Mouse (Mus musculus): ENCODE data around the gene Lamp2. TPM values are rescaled to one million over a fixed set of nuclear protein-coding genes. Genes with fewer than 3 reads are reported as not detected.
"Not testable (repeated sequence)": the region's sequence is repeated elsewhere in the genome, so short reads cannot be mapped to it uniquely, and the experiment has no call there.

Lamp2 gene
- polyA plus RNA-seq, 1 experiment from 2014 or later: 65.7 TPM

DNA sequence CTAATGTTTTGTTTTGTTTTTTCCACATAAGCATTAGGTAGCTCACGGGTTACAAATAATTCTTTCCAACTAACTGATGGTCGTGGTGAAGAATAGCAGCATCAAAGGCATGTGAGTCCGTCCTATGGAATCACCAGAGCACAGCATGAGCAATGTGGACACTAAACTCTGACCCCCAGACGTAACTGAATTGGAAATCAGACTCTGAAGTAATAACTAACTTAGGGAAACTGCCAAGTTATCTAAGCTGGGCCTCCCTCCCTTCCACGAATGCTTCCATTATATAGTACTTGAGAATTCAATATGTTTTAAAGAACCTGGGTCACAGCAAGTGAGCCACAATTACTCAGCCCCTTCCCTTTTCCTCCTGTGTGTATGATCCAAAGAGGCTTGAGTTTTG, 53.3 kb downstream of the Lamp2 start:
- DNase-seq (ENCODE audit: low spot score): no peak
- no peak for ATAC-seq
- Histone ChIP-seq H3K27ac (ENCODE audit: low read depth, low read length) (no peak overlapping the region), H3K4me3 (ENCODE audit: low read depth, low read length) (no peak overlapping the region), H3K36me3 (ENCODE audit: control insufficient read depth, insufficient read depth, low read length) (no peaks in the 10 kb centered on the region), H3K9ac (ENCODE audit: low read length) (no peak overlapping the region), H3K4me2 (ENCODE audit: low read length) (no peak overlapping the region), H3K27me3 (replicated peaks; ENCODE audit: control insufficient read depth, insufficient read depth, low read length) (no peaks in the 10 kb centered on the region), H3K4me1 (ENCODE audit: control insufficient read depth, insufficient read depth, low read length) (no peaks in the 10 kb centered on the region), H3K9me3 (replicated peaks; ENCODE audit: control insufficient read depth, low read length) (no peaks in the 10 kb centered on the region)
- WGBS: 76% methylated on average over 5 of the region's 5 CpGs

DNA sequence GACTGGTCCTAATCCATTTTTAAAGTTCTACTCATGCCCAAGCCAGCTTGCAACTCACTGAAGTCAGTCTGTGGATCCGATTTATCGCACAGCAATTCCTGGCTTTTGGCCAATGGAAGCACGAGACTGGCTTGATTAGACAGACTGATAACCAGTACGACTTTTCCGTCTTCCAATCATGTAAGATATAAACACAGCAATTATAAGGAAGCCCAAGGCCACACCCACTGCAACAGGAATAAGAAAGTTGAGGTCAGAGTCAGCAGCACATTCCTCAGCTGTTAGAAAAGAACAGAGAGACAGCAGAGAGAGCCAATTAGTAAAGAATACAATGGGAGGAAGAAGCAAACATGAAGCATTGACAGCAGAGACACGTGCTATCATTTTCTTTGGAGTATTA, 54.2 kb downstream of the Lamp2 start:
- no peak overlapping the region for H3K9ac ChIP-seq (ENCODE audit: low read length)
- no peak overlapping the region for H3K27ac ChIP-seq (ENCODE audit: low read depth, low read length)
- no peaks in the 10 kb centered on the region for H3K27me3 ChIP-seq (replicated peaks; ENCODE audit: control insufficient read depth, insufficient read depth, low read length)
- ATAC-seq: no peak
- H3K4me1 ChIP-seq (ENCODE audit: control insufficient read depth, insufficient read depth, low read length): no peaks in the 10 kb centered on the region
- H3K4me3 ChIP-seq (ENCODE audit: low read depth, low read length): no peak overlapping the region
- H3K4me2 ChIP-seq (ENCODE audit: low read length): no peak overlapping the region
- 63% methylated on average over 6 of the region's 6 CpGs for WGBS
- no peaks in the 10 kb centered on the region for H3K36me3 ChIP-seq (ENCODE audit: control insufficient read depth, insufficient read depth, low read length)
- H3K9me3 ChIP-seq (replicated peaks; ENCODE audit: control insufficient read depth, low read length): no peaks in the 10 kb centered on the region
- DNase-seq (ENCODE audit: low spot score): peak; percentile 36

DNA sequence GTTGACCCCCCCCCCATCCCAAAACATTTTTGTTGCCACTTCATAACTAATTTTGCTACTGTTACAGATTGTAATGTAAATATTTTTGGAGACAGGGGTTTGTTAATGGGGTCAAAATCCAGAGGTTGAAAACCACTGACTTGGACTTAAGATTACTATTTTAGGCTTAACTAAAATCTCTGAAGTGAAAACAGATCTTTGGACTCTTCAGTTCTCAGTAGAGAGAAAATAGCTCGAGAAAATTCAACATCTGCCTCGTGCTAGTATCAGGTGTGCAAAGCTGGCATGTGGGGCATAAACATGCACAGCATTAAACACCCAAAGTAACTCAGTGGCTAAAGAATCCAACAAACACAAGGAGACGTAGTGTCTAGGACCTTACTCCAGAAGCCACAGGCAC, 55.6 kb downstream of the Lamp2 start:
- Histone ChIP-seq H3K4me3 (ENCODE audit: low read depth, low read length) (no peak overlapping the region), H3K27ac (ENCODE audit: low read depth, low read length) (no peak overlapping the region), H3K27me3 (replicated peaks; ENCODE audit: control insufficient read depth, insufficient read depth, low read length) (no peaks in the 10 kb centered on the region), H3K4me1 (ENCODE audit: control insufficient read depth, insufficient read depth, low read length) (no peaks in the 10 kb centered on the region), H3K9me3 (replicated peaks; ENCODE audit: control insufficient read depth, low read length) (no peaks in the 10 kb centered on the region), H3K9ac (ENCODE audit: low read length) (no peak overlapping the region), H3K4me2 (ENCODE audit: low read length) (no peak overlapping the region), H3K36me3 (ENCODE audit: control insufficient read depth, insufficient read depth, low read length) (no peaks in the 10 kb centered on the region)
- DNase-seq (ENCODE audit: low spot score): no peak
- WGBS: 82% methylated on average over 3 of the region's 3 CpGs
- no peak for ATAC-seq

DNA sequence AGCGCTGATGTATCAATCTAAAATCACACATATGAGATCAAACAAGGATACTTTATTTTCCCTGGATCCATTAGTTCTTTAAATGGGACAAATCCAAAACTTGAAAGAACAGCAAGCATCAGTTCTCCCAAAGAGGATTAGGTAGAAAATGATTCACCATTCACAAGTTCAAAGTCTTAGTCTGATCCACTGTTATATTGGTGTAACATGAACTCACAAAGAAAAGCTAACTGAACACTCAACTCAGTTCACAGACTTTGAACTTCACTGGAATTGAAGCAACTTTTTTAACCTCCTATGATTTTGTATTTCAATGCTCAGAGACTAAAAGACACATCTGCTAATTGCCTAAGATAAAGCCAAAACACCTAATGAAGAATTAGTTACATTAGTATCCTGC, 56.6 kb downstream of the Lamp2 start:
- WGBS: 89% methylated on average over 1 of the region's 1 CpGs
- H3K9ac ChIP-seq (ENCODE audit: low read length): no peak overlapping the region
- no peak overlapping the region for H3K4me3 ChIP-seq (ENCODE audit: low read depth, low read length)
- no peaks in the 10 kb centered on the region for H3K36me3 ChIP-seq (ENCODE audit: control insufficient read depth, insufficient read depth, low read length)
- no peaks in the 10 kb centered on the region for H3K4me1 ChIP-seq (ENCODE audit: control insufficient read depth, insufficient read depth, low read length)
- H3K9me3 ChIP-seq (replicated peaks; ENCODE audit: control insufficient read depth, low read length): no peaks in the 10 kb centered on the region
- H3K27me3 ChIP-seq (replicated peaks; ENCODE audit: control insufficient read depth, insufficient read depth, low read length): no peaks in the 10 kb centered on the region
- no peak for ATAC-seq
- H3K27ac ChIP-seq (ENCODE audit: low read depth, low read length): no peak overlapping the region
- DNase-seq (ENCODE audit: low spot score): no peak
- H3K4me2 ChIP-seq (ENCODE audit: low read length): no peak overlapping the region

DNA sequence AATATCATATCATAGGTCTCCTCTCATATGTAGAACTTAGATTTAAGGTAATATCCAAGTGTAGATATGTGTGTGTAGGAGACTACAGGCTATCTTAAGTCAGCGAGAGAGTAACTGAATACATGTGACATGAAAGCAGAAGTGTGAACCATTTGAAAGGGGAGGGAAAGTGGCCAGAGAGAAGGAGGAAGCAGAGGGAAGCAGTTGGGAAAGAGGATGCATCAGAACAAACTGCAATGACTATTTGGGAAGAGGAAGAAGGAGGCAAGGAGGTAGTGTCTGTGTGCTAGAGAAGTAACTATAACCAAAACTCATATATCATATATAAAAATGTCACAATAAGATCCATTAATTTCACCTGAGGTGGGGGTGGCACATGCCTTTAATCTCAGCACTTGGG, 83.1 kb downstream of the Lamp2 start:
- WGBS: 78% methylated on average over 1 of the region's 1 CpGs
- H3K36me3 ChIP-seq (ENCODE audit: control insufficient read depth, insufficient read depth, low read length); H3K27me3 ChIP-seq (replicated peaks; ENCODE audit: control insufficient read depth, insufficient read depth, low read length); H3K4me3 ChIP-seq (ENCODE audit: low read depth, low read length); H3K27ac ChIP-seq (ENCODE audit: low read depth, low read length); ATAC-seq; DNase-seq (ENCODE audit: low spot score); H3K9me3 ChIP-seq (replicated peaks; ENCODE audit: control insufficient read depth, low read length); H3K4me2 ChIP-seq (ENCODE audit: low read length); H3K4me1 ChIP-seq (ENCODE audit: control insufficient read depth, insufficient read depth, low read length); H3K9ac ChIP-seq (ENCODE audit: low read length): not testable (repeated sequence)

DNA sequence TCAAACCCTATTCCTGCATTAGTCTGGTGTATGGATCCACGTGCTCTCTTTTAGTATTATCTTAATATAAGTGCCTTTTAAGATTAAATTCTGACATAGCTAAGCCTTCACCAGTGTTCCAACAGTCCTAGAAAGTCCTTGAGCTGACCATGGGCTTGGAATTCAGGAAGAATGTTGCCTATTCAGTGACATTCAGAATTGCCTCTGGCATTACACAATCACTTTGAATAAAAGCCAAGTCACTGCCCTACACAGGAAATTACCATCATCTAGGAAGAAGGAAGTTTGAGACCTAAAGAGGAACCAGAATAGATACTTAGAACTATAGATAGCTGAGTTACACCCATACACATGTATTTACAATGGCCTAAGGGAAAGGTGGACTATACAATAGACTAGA, 91.6 kb downstream of the Lamp2 start:
- not testable (repeated sequence) for DNase-seq (ENCODE audit: low spot score); H3K9me3 ChIP-seq (replicated peaks; ENCODE audit: control insufficient read depth, low read length); H3K4me2 ChIP-seq (ENCODE audit: low read length); H3K4me1 ChIP-seq (ENCODE audit: control insufficient read depth, insufficient read depth, low read length); H3K27ac ChIP-seq (ENCODE audit: low read depth, low read length); H3K9ac ChIP-seq (ENCODE audit: low read length); H3K36me3 ChIP-seq (ENCODE audit: control insufficient read depth, insufficient read depth, low read length); ATAC-seq; H3K27me3 ChIP-seq (replicated peaks; ENCODE audit: control insufficient read depth, insufficient read depth, low read length); H3K4me3 ChIP-seq (ENCODE audit: low read depth, low read length)
- WGBS: 56% methylated on average over 1 of the region's 1 CpGs

DNA sequence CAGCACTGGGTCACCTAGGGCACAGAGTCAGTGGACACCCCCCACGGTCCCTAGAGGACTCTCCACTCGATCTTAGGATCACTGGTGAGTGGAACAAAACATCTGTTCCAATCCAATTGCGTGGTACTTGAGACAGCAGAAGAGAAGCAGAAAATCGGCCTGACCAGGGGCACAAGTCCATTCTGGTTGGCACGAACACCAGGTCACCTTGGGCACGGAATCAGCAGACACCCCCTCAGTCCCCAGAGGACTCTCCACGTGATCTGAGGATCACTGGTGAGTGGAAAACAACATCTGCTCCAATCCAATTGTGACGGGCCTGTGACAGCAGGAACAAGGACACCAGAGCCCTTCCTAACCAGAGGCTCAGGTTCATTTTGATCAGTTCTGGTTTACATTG, 94.2 kb downstream of the Lamp2 start:
- ATAC-seq (no peak), DNase-seq (ENCODE audit: low spot score) (no peak)
- Histone ChIP-seq H3K27ac (ENCODE audit: low read depth, low read length) (no peak overlapping the region), H3K27me3 (replicated peaks; ENCODE audit: control insufficient read depth, insufficient read depth, low read length) (no peaks in the 10 kb centered on the region), H3K9ac (ENCODE audit: low read length) (no peak overlapping the region), H3K4me3 (ENCODE audit: low read depth, low read length) (no peak overlapping the region), H3K9me3 (replicated peaks; ENCODE audit: control insufficient read depth, low read length) (no peaks in the 10 kb centered on the region), H3K36me3 (ENCODE audit: control insufficient read depth, insufficient read depth, low read length) (no peaks in the 10 kb centered on the region), H3K4me2 (ENCODE audit: low read length) (no peak overlapping the region), H3K4me1 (ENCODE audit: control insufficient read depth, insufficient read depth, low read length) (no peaks in the 10 kb centered on the region)
- WGBS: 71% methylated on average over 8 of the region's 8 CpGs

Other genes starting within 250 kb of the Lamp2 start
- 13.9 and 15.8 TPM in 2 replicates for gene Tmem255a, start 204.0 kb downstream of the Lamp2 start, polyA plus RNA-seq (2014; fragmentation: Nextera tagmentation; extraction: Ambion mirVana)
- gene Atp1b4, start 140.3 kb downstream of the Lamp2 start, polyA plus RNA-seq (2014; fragmentation: Nextera tagmentation; extraction: Ambion mirVana): not detected in 2 replicates
- 24.1 and 24.6 TPM in 2 replicates for gene Cul4b, start 119.7 kb upstream of the Lamp2 start, polyA plus RNA-seq (2014; fragmentation: Nextera tagmentation; extraction: Ambion mirVana)
- gene Mcts1, start 144.1 kb upstream of the Lamp2 start, polyA plus RNA-seq (2014; fragmentation: Nextera tagmentation; extraction: Ambion mirVana): 160 and 162 TPM in 2 replicates
- 28.5 and 29.9 TPM in 2 replicates for gene C1galt1c1, start 178.6 kb upstream of the Lamp2 start, polyA plus RNA-seq (2014; fragmentation: Nextera tagmentation; extraction: Ambion mirVana)